Mouse (Mus musculus) forebrain, embryonic 14.5 days (tissue): Measurements from ENCODE around the gene AC124108.1. TPM values are rescaled to one million over a fixed set of nuclear protein-coding genes. Genes with fewer than 3 reads are reported as not detected.
"Not testable (repeated sequence)": the region's sequence is repeated elsewhere in the genome, so short reads cannot be mapped to it uniquely, and the experiment has no call there.

Source experiments
- ATAC-seq: fragments of 200-750 bp; cut with Nextera tagmentation; 2 replicates; pipeline ENCODE4 v1.8.0; 2017; ENCODE audit warnings: mild to moderate bottlenecking, moderate library complexity
- DNase-seq: peaks from one replicate; pipeline ENCODE4 v3.0.0-alpha.2; 2015; ENCODE audit warnings: low spot score
- H3K27ac ChIP-seq: fragments of 300-500 bp; sonication (generic); 2 replicates; pipeline ENCODE4 v1.5.1; 2014; ENCODE audit warnings: low read depth, mild to moderate bottlenecking, control low read depth, low read length, moderate library complexity
- H3K27me3 ChIP-seq: fragments of 300-500 bp; sonication (generic); replicated peaks from 2 replicates; pipeline ENCODE4 v1.6.1; 2014; ENCODE audit warnings: low read length, control low read depth, mixed read lengths; ENCODE audit not compliant: control insufficient read depth, insufficient read depth
- H3K36me3 ChIP-seq: fragments of 300-500 bp; sonication (generic); 2 replicates; pipeline ENCODE4 v1.6.1; 2014; ENCODE audit warnings: low read length, control low read depth; ENCODE audit not compliant: control insufficient read depth, insufficient read depth
- H3K4me1 ChIP-seq: fragments of 300-500 bp; sonication (generic); 2 replicates; pipeline ENCODE4 v1.6.1; 2014; ENCODE audit warnings: antibody characterized with exemption, low read length, control low read depth; ENCODE audit not compliant: control insufficient read depth, insufficient read depth
- H3K4me2 ChIP-seq: fragments of 300-500 bp; sonication (generic); 2 replicates; pipeline ENCODE4 v1.6.1; 2014; ENCODE audit warnings: mild to moderate bottlenecking, control low read depth, low read length
- H3K4me3 ChIP-seq: fragments of 300-500 bp; sonication (generic); 2 replicates; pipeline ENCODE4 v1.5.1; 2014; ENCODE audit warnings: low read depth, low read length, control low read depth
- H3K9ac ChIP-seq: fragments of 300-500 bp; sonication (generic); 2 replicates; pipeline ENCODE4 v1.6.1; 2014; ENCODE audit warnings: mild to moderate bottlenecking, low read length, control low read depth, moderate library complexity
- H3K9me3 ChIP-seq: fragments of 300-500 bp; sonication (generic); replicated peaks from 2 replicates; pipeline ENCODE4 v1.6.1; 2016; ENCODE audit warnings: low read length, control low read depth, mixed read lengths; ENCODE audit not compliant: control insufficient read depth
- WGBS: fragments of 180-500 bp; shearing (Covaris S2); extraction: QIAGEN DNeasy Blood & Tissue Kit; methylation state at CpG from one replicate; pipeline ENCODE4 v1.1.7; 2014; 5-methylcytosine and 5-hydroxymethylcytosine counted together
- polyA plus RNA-seq: library from polyadenylated mRNA; unstranded; fragments of >200 nt; fragmentation: Nextera tagmentation; extraction: Ambion mirVana; gene quantifications from 2 replicates; pipeline ENCODE4 v1.2.1, GENCODE M21; 2014

Gene AC124108.1
- polyA plus RNA-seq, 1 experiment from 2014 or later: 2.2 TPM

GRCm38 (mm10) chr1:132159681-132160080 lies 31.6 kb upstream of the AC124108.1 start:
- Histone ChIP-seq H3K27ac (no peak overlapping the region), H3K36me3 (no peaks in the 10 kb centered on the region), H3K9me3 (no peaks in the 10 kb centered on the region), H3K27me3 (no peaks in the 10 kb centered on the region), H3K4me1 (peaks cover 24% of the 10 kb centered on the region; the same call in 1 of the 2 replicates), H3K9ac (no peak overlapping the region), H3K4me3 (no peak overlapping the region), H3K4me2 (no peak overlapping the region)
- ATAC-seq: no peak
- no peak for DNase-seq
- WGBS: 47% methylated on average over 4 of the region's 4 CpGs

- no peak for ATAC-seq
- no peak overlapping the region for H3K9ac ChIP-seq
These were observed 29.9 kb upstream of the AC124108.1 start for GRCm38 (mm10) chr1:132161211-132161880.

GRCm38 (mm10) chr1:132162618-132163017 lies 28.6 kb upstream of the AC124108.1 start:
- WGBS: 57% methylated on average over 9 of the region's 9 CpGs
- H3K4me3 ChIP-seq, DNase-seq, ATAC-seq, H3K9me3 ChIP-seq, H3K27me3 ChIP-seq, H3K4me2 ChIP-seq, H3K36me3 ChIP-seq, H3K27ac ChIP-seq, H3K9ac ChIP-seq: not testable (repeated sequence)
- H3K4me1 ChIP-seq: peaks cover 22% of the 10 kb centered on the region; the same call in 1 of the 2 replicates

More at GRCm38 (mm10) chr1:132161211-132161880, 29.9 kb upstream of the AC124108.1 start:
- no peaks in the 10 kb centered on the region for H3K27me3 ChIP-seq
- WGBS: 58% methylated on average over 7 of the region's 7 CpGs
- no peak overlapping the region for H3K4me2 ChIP-seq
- no peaks in the 10 kb centered on the region for H3K9me3 ChIP-seq
- no peak for DNase-seq
- peaks cover 24% of the 10 kb centered on the region; the same call in 1 of the 2 replicates for H3K4me1 ChIP-seq
- H3K4me3 ChIP-seq: no peak overlapping the region
- no peaks in the 10 kb centered on the region for H3K36me3 ChIP-seq
- no peak overlapping the region for H3K27ac ChIP-seq

- peak; percentile 63 for DNase-seq
- peak; percentile 49 for ATAC-seq
- Histone ChIP-seq H3K4me1 (peaks cover 19% of the 10 kb centered on the region), H3K27ac (no peak overlapping the region), H3K9me3 (no peaks in the 10 kb centered on the region), H3K4me2 (no peak overlapping the region), H3K27me3 (no peaks in the 10 kb centered on the region), H3K9ac (no peak overlapping the region), H3K36me3 (no peaks in the 10 kb centered on the region), H3K4me3 (no peak overlapping the region)
- 39% methylated on average over 13 of the region's 13 CpGs for WGBS
These were observed 26.3 kb upstream of the AC124108.1 start for GRCm38 (mm10) chr1:132164780-132165518.

GRCm38 (mm10) chr1:132165859-132166258 lies 25.4 kb upstream of the AC124108.1 start:
- H3K9ac ChIP-seq: no peak overlapping the region
- peaks cover 13% of the 10 kb centered on the region for H3K4me1 ChIP-seq
- no peak overlapping the region for H3K4me3 ChIP-seq
- no peaks in the 10 kb centered on the region for H3K36me3 ChIP-seq
- H3K4me2 ChIP-seq: no peak overlapping the region
- no peak for ATAC-seq
- DNase-seq: no peak
- H3K27ac ChIP-seq: no peak overlapping the region
- H3K9me3 ChIP-seq: no peaks in the 10 kb centered on the region
- 66% methylated on average over 3 of the region's 3 CpGs for WGBS
- H3K27me3 ChIP-seq: no peaks in the 10 kb centered on the region

- Histone ChIP-seq H3K27me3 (no peaks in the 10 kb centered on the region), H3K27ac (peak overlapping the region; percentile 68), H3K9ac (peak overlapping the region; percentile 32), H3K4me1 (peaks cover 15% of the 10 kb centered on the region), H3K4me3 (no peak overlapping the region), H3K9me3 (no peaks in the 10 kb centered on the region), H3K4me2 (peak overlapping the region; percentile 43), H3K36me3 (no peaks in the 10 kb centered on the region)
- 7% methylated on average over 12 of the region's 12 CpGs for WGBS
- peak; percentile 73 for ATAC-seq
- peak; percentile 77 for DNase-seq
These were observed 23.0 kb upstream of the AC124108.1 start for GRCm38 (mm10) chr1:132168115-132168767.

- no peak for ATAC-seq
- H3K27ac ChIP-seq: no peak overlapping the region
These were observed 20.6 kb upstream of the AC124108.1 start for GRCm38 (mm10) chr1:132170698-132171097.

GRCm38 (mm10) chr1:132171619-132172018 lies 19.6 kb upstream of the AC124108.1 start:
- no peak overlapping the region for H3K27ac ChIP-seq
- WGBS: 15% methylated on average over 1 of the region's 2 CpGs
- no peak for ATAC-seq

More at GRCm38 (mm10) chr1:132170698-132171097, 20.6 kb upstream of the AC124108.1 start:
- H3K27me3 ChIP-seq: no peaks in the 10 kb centered on the region
- H3K4me2 ChIP-seq: no peak overlapping the region
- H3K9ac ChIP-seq: no peak overlapping the region
- no peak overlapping the region for H3K4me3 ChIP-seq
- H3K36me3 ChIP-seq: no peaks in the 10 kb centered on the region
- 54% methylated on average over 6 of the region's 6 CpGs for WGBS
- H3K9me3 ChIP-seq: no peaks in the 10 kb centered on the region
- DNase-seq: no peak
- peaks cover 12% of the 10 kb centered on the region for H3K4me1 ChIP-seq

More at GRCm38 (mm10) chr1:132171619-132172018, 19.6 kb upstream of the AC124108.1 start:
- no peak overlapping the region for H3K9ac ChIP-seq
- no peaks in the 10 kb centered on the region for H3K36me3 ChIP-seq
- peaks cover 12% of the 10 kb centered on the region for H3K4me1 ChIP-seq
- no peaks in the 10 kb centered on the region for H3K27me3 ChIP-seq
- no peaks in the 10 kb centered on the region for H3K9me3 ChIP-seq
- DNase-seq: no peak
- no peak overlapping the region for H3K4me2 ChIP-seq
- no peak overlapping the region for H3K4me3 ChIP-seq
